Mouse (Mus musculus): ENCODE measurements around the gene Shroom1.

Gene Shroom1

GRCm38 (mm10) chr11:53445562-53445961, 11.4 kb upstream of the Shroom1 start:
- no peak for DNase-seq (ENCODE audit: extremely low read depth, insufficient read length, low spot score)

- no peak for DNase-seq (ENCODE audit: extremely low read depth, insufficient read length, low spot score)
These were observed 10.8 kb upstream of the Shroom1 start for GRCm38 (mm10) chr11:53446183-53446582.

- DNase-seq (ENCODE audit: extremely low read depth, insufficient read length, low spot score): no peak
These were observed 9.0 kb upstream of the Shroom1 start for GRCm38 (mm10) chr11:53447996-53448395.

GRCm38 (mm10) chr11:53448529-53448928, 8.5 kb upstream of the Shroom1 start:
- no peak for DNase-seq (ENCODE audit: extremely low read depth, insufficient read length, low spot score)

- no peak for DNase-seq (ENCODE audit: extremely low read depth, insufficient read length, low spot score)
These were observed 6.8 kb upstream of the Shroom1 start for GRCm38 (mm10) chr11:53450070-53450705.

- DNase-seq (ENCODE audit: extremely low read depth, insufficient read length, low spot score): no peak
These were observed 5.6 kb upstream of the Shroom1 start for GRCm38 (mm10) chr11:53451361-53451760.

- DNase-seq (ENCODE audit: extremely low read depth, insufficient read length, low spot score): no peak
These were observed 4.6 kb upstream of the Shroom1 start for GRCm38 (mm10) chr11:53452396-53452795.

- no peak for DNase-seq (ENCODE audit: extremely low read depth, insufficient read length, low spot score)
These were observed 4.0 kb upstream of the Shroom1 start for GRCm38 (mm10) chr11:53453031-53453430.

- DNase-seq (ENCODE audit: extremely low read depth, insufficient read length, low spot score): no peak
These were observed 458 bp downstream of the Shroom1 start for GRCm38 (mm10) chr11:53457372-53457954.

- DNase-seq (ENCODE audit: extremely low read depth, insufficient read length, low spot score): no peak
These were observed 2.0 kb downstream of the Shroom1 start for GRCm38 (mm10) chr11:53458996-53459395.

GRCm38 (mm10) chr11:53460192-53460591, 3.2 kb downstream of the Shroom1 start:
- peak; percentile 63 for DNase-seq (ENCODE audit: extremely low read depth, insufficient read length, low spot score)

- DNase-seq (ENCODE audit: extremely low read depth, insufficient read length, low spot score): no peak
These were observed 4.7 kb downstream of the Shroom1 start for GRCm38 (mm10) chr11:53461727-53462126.

- DNase-seq (ENCODE audit: extremely low read depth, insufficient read length, low spot score): no peak
These were observed 6.8 kb downstream of the Shroom1 start for GRCm38 (mm10) chr11:53463551-53464424.

GRCm38 (mm10) chr11:53466231-53466971, 9.4 kb downstream of the Shroom1 start:
- DNase-seq (ENCODE audit: extremely low read depth, insufficient read length, low spot score): no peak

GRCm38 (mm10) chr11:53469294-53469967, 12.4 kb downstream of the Shroom1 start:
- no peak for DNase-seq (ENCODE audit: extremely low read depth, insufficient read length, low spot score)

- peak; percentile 63 for DNase-seq (ENCODE audit: extremely low read depth, insufficient read length, low spot score)
These were observed 13.1 kb downstream of the Shroom1 start, which contains the start of gene Gm9837 for GRCm38 (mm10) chr11:53469968-53470695. Gene Gm9837, minus strand, starts transcription at chr11:53470479.

- DNase-seq (ENCODE audit: extremely low read depth, insufficient read length, low spot score): no peak
These were observed 15.7 kb downstream of the Shroom1 start for GRCm38 (mm10) chr11:53472709-53473108.

- no peak for DNase-seq (ENCODE audit: extremely low read depth, insufficient read length, low spot score)
These were observed 18.6 kb downstream of the Shroom1 start for GRCm38 (mm10) chr11:53475620-53476019.

- DNase-seq (ENCODE audit: extremely low read depth, insufficient read length, low spot score): no peak
These were observed 20.8 kb downstream of the Shroom1 start for GRCm38 (mm10) chr11:53477833-53478232.
